Mouse (Mus musculus): ENCODE data around the gene Tshz2. TPM values are rescaled to one million over a fixed set of nuclear protein-coding genes. Genes with fewer than 3 reads are reported as not detected.

Gene Tshz2
- polyA plus RNA-seq, 1 experiment = 5.8 TPM

GRCm38 (mm10) chr2:169590412-169590811 is 42.4 kb upstream of the Tshz2 start:
- Histone ChIP-seq H3K4me1 (ENCODE audit: control insufficient read depth, insufficient read depth, insufficient read length, low read length) (no peaks in the 10 kb centered on the region), H3K36me3 (ENCODE audit: control insufficient read depth, insufficient read depth, low read length) (no peaks in the 10 kb centered on the region), H3K27ac (ENCODE audit: insufficient read depth, low read depth, low read length) (no peak overlapping the region), H3K4me3 (ENCODE audit: low read depth, low read length) (no peak overlapping the region), H3K27me3 (ENCODE audit: control insufficient read depth, insufficient read depth, low read length) (no peaks in the 10 kb centered on the region)
- WGBS = 37% methylated on average over 8 of the region's 8 CpGs
- TF ChIP-seq CTCF (IDR thresholded peaks at IDR 0.05; ENCODE audit: extremely low read depth, insufficient read length, insufficient replicate concordance, low read depth, low read length) (no peak), POLR2A (IDR thresholded peaks at IDR 0.05; ENCODE audit: low read depth, low read length) (no peak)

- Histone ChIP-seq H3K4me3 (ENCODE audit: low read depth, low read length) (no peak overlapping the region), H3K4me1 (ENCODE audit: control insufficient read depth, insufficient read depth, insufficient read length, low read length) (no peaks in the 10 kb centered on the region), H3K27me3 (ENCODE audit: control insufficient read depth, insufficient read depth, low read length) (no peaks in the 10 kb centered on the region), H3K27ac (ENCODE audit: insufficient read depth, low read depth, low read length) (no peak overlapping the region), H3K36me3 (ENCODE audit: control insufficient read depth, insufficient read depth, low read length) (no peaks in the 10 kb centered on the region)
- WGBS = 54% methylated on average over 3 of the region's 3 CpGs
- TF ChIP-seq CTCF (IDR thresholded peaks at IDR 0.05; ENCODE audit: extremely low read depth, insufficient read length, insufficient replicate concordance, low read depth, low read length) (no peak), POLR2A (IDR thresholded peaks at IDR 0.05; ENCODE audit: low read depth, low read length) (no peak)
These were observed 39.1 kb upstream of the Tshz2 start for GRCm38 (mm10) chr2:169593742-169594141.

GRCm38 (mm10) chr2:169597357-169597756 is 35.5 kb upstream of the Tshz2 start:
- WGBS = 84% methylated on average over 6 of the region's 6 CpGs
- H3K4me1 ChIP-seq (ENCODE audit: control insufficient read depth, insufficient read depth, insufficient read length, low read length) = no peaks in the 10 kb centered on the region
- H3K4me3 ChIP-seq (ENCODE audit: low read depth, low read length) = no peak overlapping the region
- H3K27ac ChIP-seq (ENCODE audit: insufficient read depth, low read depth, low read length) = no peak overlapping the region
- no peaks in the 10 kb centered on the region for H3K36me3 ChIP-seq (ENCODE audit: control insufficient read depth, insufficient read depth, low read length)
- H3K27me3 ChIP-seq (ENCODE audit: control insufficient read depth, insufficient read depth, low read length) = no peaks in the 10 kb centered on the region
- TF ChIP-seq CTCF (IDR thresholded peaks at IDR 0.05; ENCODE audit: extremely low read depth, insufficient read length, insufficient replicate concordance, low read depth, low read length) (no peak), POLR2A (IDR thresholded peaks at IDR 0.05; ENCODE audit: low read depth, low read length) (no peak)

- Histone ChIP-seq H3K4me3 (ENCODE audit: low read depth, low read length) (no peak overlapping the region), H3K27ac (ENCODE audit: insufficient read depth, low read depth, low read length) (no peak overlapping the region), H3K27me3 (ENCODE audit: control insufficient read depth, insufficient read depth, low read length) (no peaks in the 10 kb centered on the region), H3K4me1 (ENCODE audit: control insufficient read depth, insufficient read depth, insufficient read length, low read length) (no peaks in the 10 kb centered on the region), H3K36me3 (ENCODE audit: control insufficient read depth, insufficient read depth, low read length) (no peaks in the 10 kb centered on the region)
- WGBS = 86% methylated on average over 8 of the region's 8 CpGs
- TF ChIP-seq CTCF (IDR thresholded peaks at IDR 0.05; ENCODE audit: extremely low read depth, insufficient read length, insufficient replicate concordance, low read depth, low read length) (no peak), POLR2A (IDR thresholded peaks at IDR 0.05; ENCODE audit: low read depth, low read length) (no peak)
These were observed 34.8 kb upstream of the Tshz2 start for GRCm38 (mm10) chr2:169597971-169598370.

GRCm38 (mm10) chr2:169599591-169599990 is 33.2 kb upstream of the Tshz2 start:
- no peaks in the 10 kb centered on the region for H3K4me1 ChIP-seq (ENCODE audit: control insufficient read depth, insufficient read depth, insufficient read length, low read length)
- H3K36me3 ChIP-seq (ENCODE audit: control insufficient read depth, insufficient read depth, low read length) = no peaks in the 10 kb centered on the region
- no peak for TF ChIP-seq POLR2A (IDR thresholded peaks at IDR 0.05; ENCODE audit: low read depth, low read length)
- TF ChIP-seq CTCF (IDR thresholded peaks at IDR 0.05; ENCODE audit: extremely low read depth, insufficient read length, insufficient replicate concordance, low read depth, low read length) = no peak
- 90% methylated on average over 4 of the region's 4 CpGs for WGBS
- no peak overlapping the region for H3K4me3 ChIP-seq (ENCODE audit: low read depth, low read length)
- H3K27ac ChIP-seq (ENCODE audit: insufficient read depth, low read depth, low read length) = no peak overlapping the region
- H3K27me3 ChIP-seq (ENCODE audit: control insufficient read depth, insufficient read depth, low read length) = no peaks in the 10 kb centered on the region

- Histone ChIP-seq H3K27me3 (ENCODE audit: control insufficient read depth, insufficient read depth, low read length) (no peaks in the 10 kb centered on the region), H3K27ac (ENCODE audit: insufficient read depth, low read depth, low read length) (no peak overlapping the region), H3K36me3 (ENCODE audit: control insufficient read depth, insufficient read depth, low read length) (no peaks in the 10 kb centered on the region), H3K4me3 (ENCODE audit: low read depth, low read length) (no peak overlapping the region), H3K4me1 (ENCODE audit: control insufficient read depth, insufficient read depth, insufficient read length, low read length) (no peaks in the 10 kb centered on the region)
- WGBS = 64% methylated on average over 6 of the region's 6 CpGs
- no peak for TF ChIP-seq CTCF (IDR thresholded peaks at IDR 0.05; ENCODE audit: extremely low read depth, insufficient read length, insufficient replicate concordance, low read depth, low read length)
- TF ChIP-seq POLR2A (IDR thresholded peaks at IDR 0.05; ENCODE audit: low read depth, low read length) = no peak
These were observed 32.6 kb upstream of the Tshz2 start for GRCm38 (mm10) chr2:169600163-169600562.

- H3K4me3 ChIP-seq (ENCODE audit: low read depth, low read length) = no peak overlapping the region
- H3K4me1 ChIP-seq (ENCODE audit: control insufficient read depth, insufficient read depth, insufficient read length, low read length) = no peaks in the 10 kb centered on the region
- H3K27ac ChIP-seq (ENCODE audit: insufficient read depth, low read depth, low read length) = no peak overlapping the region
- no peaks in the 10 kb centered on the region for H3K36me3 ChIP-seq (ENCODE audit: control insufficient read depth, insufficient read depth, low read length)
- no peaks in the 10 kb centered on the region for H3K27me3 ChIP-seq (ENCODE audit: control insufficient read depth, insufficient read depth, low read length)
- 79% methylated on average over 13 of the region's 13 CpGs for WGBS
- no peak for TF ChIP-seq CTCF (IDR thresholded peaks at IDR 0.05; ENCODE audit: extremely low read depth, insufficient read length, insufficient replicate concordance, low read depth, low read length)
- no peak for TF ChIP-seq POLR2A (IDR thresholded peaks at IDR 0.05; ENCODE audit: low read depth, low read length)
These were observed 25.7 kb upstream of the Tshz2 start for GRCm38 (mm10) chr2:169606901-169607678.

Data from small intestine, adult 2 months (tissue).